Mouse (Mus musculus): ENCODE measurements at regions not wholly inside any gene's neighbourhood (a gene's known extent, or its start where the extent isn't known, plus 50 kb on each side); places are given as distances from the start of the nearest gene placed in this dataset.
A peak's percentile ranks its signal among the peaks of the same experiment; 100 is the strongest.

DNA sequence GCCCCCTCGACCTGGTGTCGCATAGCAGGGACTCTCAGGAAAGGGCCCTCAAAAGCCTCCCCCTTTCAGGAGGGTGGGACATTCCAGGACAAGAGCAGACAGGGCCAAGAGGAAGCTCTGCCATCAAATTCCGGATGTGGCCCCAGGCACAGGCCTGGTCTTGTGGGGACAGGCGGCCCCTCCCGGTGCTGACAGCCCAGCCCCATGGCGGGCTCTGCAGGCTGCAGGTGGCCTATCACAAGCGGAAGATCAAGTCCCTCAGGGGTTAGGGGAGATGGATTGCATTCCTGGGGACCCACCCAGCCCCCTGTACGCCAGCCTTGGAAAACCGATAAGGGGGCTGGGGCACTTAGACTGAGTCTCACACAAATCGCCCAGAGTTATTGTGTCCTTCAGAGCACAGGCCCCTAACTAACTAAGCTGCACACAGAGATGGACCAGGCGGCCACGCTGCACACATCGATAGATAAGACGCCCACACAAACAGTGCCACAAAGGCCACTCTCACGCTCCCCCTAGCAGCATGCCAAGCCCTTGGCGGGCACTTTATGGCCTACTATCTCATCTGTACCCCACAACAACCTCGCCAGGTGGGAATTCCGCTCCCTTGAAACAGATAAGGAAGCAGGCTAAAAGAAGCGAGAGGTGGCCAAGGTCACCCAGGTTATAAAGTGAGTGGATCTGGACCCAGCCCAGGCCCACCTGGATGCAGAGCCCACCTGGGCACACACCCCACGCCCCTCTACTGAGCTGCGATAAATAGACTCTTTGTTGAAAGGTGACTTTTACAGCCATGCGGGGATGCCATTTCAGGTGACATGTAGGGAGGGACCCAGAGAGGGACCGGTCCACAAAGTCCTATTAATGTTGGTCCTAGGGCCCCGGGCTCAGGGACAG lies 55.5 kb downstream of the Gm5294 start:
- DNase-seq (ENCODE audit: low spot score), result no peak

DNA sequence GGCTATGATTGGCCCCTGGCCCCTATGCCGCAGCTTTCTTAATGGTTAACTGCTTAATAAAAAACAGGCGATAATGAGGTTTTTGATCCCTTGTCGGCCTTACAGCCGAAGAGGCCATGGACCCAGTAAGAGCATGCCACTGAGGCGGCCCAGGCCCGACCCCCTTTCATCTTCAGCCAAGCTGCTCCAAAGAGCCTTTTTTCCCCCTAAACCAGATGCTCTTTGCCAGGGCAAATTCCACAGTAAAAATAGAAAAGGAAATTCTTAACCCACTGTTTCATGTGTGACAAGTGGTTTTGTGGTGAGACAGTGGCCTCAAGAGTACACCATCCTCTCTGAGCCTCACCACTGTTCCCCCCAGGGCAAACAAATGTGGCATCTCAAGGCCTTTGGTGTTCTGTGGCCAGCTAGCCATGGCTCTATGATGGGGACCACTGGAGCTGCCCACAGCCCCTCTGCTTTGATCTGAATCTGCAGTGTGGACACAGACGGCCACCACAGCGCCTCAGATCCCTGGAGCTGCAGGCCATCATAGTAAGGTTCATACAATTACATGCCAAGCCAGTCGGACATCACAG lies 61.9 kb downstream of the Gm5294 start:
- no peak for DNase-seq (ENCODE audit: low spot score)

DNA sequence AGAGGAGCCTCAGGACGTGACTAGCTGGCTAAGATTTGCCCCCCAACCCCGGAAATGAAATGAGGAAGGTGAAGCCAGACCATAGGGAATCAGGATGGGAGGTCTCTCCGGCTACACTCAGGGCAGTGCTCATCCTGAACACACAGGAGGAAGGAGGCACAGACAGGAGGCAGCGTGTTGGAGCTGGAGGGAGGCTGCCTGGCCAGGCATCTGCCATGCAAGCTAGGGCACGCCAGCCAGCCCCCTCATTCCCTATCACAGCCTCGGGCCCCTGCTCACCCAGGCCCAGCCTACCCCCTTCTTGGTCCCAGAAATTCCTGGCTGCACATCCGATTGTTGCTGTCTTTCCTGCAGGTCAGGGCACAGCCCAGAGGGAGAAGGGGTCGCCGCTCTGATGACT lies 63.7 kb downstream of the Gm5294 start:
- DNase-seq (ENCODE audit: low spot score), result no peak

DNA sequence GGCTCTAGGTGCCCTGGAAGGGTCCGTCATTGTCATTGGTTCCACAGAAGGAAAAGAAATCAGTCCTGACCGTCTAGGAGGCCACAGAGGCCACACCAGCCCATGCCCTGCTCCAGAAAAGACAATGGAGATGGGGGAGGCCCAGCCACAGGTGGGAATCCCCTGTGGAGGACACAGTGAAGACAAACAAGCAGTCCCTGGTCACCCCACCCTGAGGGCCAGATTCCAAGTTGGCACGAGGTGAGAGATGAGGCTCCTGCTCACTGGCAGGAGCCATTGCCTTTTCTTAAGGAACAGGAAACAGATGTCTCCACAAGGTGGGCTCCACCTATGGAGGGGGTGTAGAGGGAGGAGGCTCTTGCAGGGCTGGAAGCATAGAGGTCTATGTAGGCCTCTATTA lies 66.0 kb downstream of the Gm5294 start:
- no peak for DNase-seq (ENCODE audit: low spot score)

DNA sequence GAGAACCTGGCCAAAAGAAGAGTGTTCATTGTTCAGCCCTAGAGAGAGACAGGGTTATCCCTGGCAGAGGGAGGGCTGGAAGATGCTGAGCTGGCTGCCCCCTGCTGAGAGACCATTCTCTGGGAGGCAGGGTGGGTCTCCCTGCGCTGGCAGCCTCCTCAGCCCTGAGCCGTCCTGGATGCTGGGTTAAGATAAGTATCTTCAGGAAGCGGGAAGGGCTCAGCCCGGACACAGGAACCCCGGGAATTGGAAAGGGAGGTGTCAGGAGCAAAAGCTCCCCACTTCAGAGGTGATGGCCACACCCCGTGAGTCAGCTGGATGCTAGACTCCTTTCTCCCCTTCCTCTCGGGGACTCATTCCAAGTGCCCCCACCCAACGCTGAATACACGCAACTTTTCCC lies 68.9 kb downstream of the Gm5294 start:
- DNase-seq (ENCODE audit: low spot score), result no peak

DNA sequence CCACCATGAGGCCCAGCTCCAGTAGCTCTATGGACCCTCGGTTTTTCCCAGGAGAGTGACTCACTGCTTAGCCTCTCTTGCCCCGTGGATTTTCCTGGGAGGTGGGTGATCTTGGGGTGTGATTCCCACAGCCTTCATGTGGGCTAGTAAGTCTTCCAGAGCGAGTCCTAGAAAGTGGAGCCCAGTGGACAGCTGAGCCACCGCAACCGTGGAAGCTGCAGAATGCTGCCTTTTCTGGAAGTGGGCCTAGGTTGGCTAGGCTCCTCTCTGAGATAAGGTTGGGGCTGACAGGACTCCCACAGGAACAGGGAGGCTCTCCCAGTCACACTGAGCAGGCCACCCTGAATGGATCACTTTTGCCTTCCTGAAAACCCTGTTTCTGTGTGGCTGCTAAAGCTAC lies 69.9 kb downstream of the Gm5294 start:
- peak; percentile 24 for DNase-seq (ENCODE audit: low spot score)

DNA sequence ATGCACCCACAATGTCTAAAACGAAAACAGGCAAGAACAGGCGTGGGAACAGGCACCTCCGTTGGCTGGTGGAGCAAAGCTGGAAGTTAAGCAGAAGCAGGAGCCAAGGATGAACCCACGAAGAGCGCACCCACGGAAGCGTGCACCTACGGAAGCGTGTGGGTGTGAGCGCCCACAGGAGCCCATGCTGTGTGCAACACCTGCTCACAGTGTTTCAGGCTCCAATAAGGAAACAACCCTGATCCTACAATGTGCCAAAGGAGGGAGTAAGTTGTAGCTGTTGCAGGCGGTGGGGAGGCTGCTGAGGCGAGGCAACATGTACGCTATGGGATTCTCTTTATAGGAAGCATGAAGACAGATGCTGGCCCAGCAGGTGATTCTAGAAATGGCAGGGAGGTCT lies 74.6 kb downstream of the Gm5294 start:
- DNase-seq (ENCODE audit: low spot score), result no peak

DNA sequence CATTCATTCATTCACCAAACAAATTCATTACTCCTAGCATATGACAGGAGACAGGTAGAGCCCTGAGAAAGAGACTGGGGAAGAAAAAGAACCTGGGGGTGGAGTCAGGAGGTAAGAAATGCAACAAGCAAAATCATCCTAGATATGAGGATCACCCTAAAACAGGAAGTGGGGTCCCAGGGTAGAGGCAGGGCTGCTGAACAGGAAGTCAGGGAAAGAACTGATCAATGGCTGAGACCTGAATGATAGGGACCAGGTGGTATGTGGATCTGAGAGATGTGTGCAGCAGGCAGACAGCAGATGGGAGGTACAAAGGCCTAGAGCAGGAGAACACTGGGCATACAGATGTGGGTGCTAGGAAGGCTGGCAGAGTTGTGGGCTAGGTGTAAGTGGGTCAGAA lies 77.4 kb downstream of the Gm5294 start:
- no peak for DNase-seq (ENCODE audit: low spot score)

DNA sequence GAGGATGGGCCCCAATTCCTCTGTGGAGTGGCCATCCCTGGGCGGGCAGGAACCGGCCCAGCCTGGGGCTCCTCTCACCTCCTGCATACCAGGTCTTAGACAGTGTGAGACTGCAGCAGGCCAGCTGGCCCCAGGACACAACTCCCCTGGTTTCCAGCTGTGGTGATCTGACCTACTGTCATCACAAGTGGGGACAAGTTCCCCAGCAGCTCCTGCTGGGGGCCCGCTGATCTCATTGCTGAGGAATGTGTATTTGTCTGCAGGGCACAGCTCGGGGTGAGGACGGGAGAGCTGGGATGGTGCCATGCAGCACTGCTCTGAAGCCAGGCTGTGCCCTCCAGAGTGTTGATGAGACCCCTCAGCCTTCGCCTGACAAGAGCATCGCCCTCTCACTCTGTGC lies 78.6 kb downstream of the Gm5294 start:
- no peak for DNase-seq (ENCODE audit: low spot score)

DNA sequence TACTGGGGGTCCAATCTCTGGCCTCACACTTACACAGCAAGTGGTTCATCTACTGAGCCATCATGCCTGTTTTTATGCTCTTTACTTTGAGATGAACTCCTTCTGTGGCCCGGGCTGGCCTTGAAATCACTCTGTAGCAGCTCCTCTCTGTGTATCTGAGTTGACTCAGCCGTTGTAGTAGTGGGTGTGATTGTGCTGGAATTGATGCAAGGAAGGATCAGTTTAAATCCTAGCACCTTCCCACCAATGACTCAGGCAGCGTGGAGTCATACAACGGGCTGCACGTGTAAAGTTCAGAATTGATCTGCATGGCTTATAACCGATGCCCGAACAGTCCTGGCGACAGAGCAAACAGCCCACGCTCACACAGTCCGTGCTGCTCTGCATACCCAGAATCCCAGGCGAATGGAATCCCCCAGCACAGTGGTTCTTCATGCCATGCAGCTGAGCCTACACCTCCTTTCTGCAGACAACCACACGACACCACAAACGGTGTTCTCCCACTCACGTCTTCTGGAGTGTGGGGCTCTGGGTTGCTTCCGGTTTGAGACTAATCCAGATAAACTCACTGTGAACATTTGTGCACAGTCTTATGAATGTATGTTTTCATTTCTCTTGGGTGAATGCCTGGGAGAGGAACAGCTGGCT lies 81.2 kb downstream of the Gm5294 start:
- no peak for DNase-seq (ENCODE audit: low spot score)

DNA sequence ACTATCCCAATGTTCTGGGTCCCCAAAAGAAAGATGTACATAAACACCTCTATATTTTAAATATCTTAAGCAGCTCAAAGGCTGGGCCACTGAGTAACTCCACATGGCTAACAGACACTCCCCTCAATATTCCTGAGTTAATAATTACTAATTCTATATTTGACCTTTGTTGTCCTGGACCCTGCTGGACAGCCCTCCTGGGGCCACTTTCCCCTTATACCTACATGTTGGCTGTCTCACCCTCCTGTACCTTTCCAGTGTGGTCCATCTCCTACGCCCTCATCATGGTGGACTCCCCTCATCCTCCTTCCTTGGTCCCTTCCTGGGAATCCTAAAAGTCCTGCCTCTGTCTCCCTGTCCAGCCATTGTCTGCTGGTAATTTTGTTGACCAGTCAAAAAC lies 82.4 kb downstream of the Gm5294 start:
- no peak for DNase-seq (ENCODE audit: low spot score)

DNA sequence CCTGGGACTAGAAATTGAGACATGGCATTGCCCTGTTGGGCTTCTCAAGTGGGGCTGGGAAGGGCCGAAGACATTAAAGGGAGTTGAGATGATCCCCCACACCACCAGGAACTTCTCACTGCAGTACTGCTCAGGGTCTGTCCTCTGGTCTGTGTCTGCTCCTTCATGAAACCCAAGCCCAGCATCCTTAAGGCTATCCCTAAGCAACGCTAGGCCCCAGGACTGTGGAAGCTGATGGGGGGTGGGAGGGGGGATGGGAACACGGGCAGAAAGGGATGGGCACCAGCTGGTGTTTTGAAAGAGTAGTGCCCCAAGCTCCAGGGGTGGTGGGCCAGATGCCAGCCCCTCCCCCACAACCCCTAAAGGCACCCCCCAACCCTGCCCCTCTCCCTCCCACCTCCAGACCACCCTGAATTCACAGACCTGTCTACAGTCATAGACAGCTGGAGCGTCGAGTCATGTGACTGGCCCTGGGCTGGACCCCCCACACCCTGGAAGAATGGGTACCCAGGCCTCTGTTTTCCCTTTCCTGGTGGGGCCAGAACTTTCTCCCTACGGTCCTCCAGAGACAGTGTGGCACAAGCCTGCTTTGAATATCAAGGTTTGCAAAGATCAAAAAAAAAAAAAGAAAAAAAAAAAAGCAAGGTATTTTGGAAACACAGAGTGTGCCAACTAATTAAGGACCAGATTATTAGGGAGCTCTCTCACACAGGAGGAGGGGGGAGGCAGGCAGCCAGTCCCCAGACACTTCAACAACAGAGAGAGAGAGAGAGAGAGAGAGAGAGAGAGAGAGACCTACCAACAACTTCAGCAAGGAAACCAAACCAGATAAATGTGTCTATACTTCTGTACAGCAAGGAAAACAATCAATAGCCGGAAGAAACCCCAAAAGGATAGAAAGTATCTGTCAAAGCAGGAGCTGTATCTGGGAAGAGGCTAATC lies 85.1 kb downstream of the Pdgfa start:
- DNase-seq (ENCODE audit: low spot score), result no peak

DNA sequence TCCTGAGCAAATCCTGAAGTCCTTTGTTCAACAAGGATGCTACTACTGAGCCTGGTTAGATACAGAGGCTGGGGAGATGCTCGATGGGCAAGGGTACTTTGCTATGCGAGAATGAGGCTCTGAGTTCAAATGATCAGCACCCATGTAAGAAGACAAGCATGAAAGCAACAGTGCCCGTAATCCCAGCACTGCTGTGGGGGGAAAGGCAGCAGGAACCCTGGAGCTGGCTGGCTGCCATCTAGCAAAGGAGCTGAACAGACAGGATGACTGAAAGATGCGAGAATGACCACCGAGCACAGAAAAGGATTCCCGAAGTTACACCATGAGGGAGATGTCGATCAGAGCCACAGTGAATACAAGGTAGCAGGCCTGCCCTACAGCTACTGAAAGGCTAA lies 84.5 kb downstream of the Pdgfa start:
- no peak for DNase-seq (ENCODE audit: low spot score)

DNA sequence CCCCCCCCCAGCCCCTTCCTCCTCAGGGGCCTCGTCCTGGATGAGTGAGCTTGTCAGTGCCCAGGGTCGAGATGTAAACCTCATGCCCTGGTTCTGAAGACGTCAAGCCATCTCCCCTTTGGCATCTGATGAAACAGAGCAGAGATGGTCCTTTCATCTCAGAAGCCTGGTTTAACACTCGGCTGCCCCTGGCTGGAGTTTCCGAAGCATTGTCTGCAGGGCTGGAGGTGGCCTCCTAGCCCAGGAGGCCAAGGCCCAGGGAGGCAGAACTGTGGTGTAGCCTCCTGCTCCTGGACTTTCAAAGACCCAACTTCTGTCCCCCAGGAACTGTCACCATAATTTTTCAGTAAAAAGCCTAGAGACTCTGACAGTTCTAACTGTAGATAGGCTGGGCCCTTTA lies 82.1 kb downstream of the Pdgfa start:
- no peak for DNase-seq (ENCODE audit: low spot score)

DNA sequence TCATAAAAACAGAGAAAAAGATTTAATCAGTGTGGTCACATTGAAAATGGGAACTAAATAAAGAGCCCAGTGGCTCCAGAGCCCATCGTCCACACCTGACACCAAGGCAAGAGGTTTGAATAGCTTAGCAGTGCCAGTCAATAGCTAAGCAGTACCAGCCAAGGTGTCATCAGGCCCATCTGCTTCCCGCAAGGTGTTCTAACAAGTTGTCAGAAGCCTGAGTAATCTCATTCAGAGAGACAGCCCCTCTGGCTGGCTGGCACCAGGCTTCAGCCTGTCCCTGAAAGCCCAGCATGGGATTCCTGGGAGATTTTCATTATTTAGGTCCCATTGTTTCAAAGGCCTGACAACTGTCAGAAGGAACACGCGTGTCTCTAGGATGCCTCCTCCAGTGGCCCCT lies 81.7 kb downstream of the Pdgfa start:
- no peak for DNase-seq (ENCODE audit: low spot score)

DNA sequence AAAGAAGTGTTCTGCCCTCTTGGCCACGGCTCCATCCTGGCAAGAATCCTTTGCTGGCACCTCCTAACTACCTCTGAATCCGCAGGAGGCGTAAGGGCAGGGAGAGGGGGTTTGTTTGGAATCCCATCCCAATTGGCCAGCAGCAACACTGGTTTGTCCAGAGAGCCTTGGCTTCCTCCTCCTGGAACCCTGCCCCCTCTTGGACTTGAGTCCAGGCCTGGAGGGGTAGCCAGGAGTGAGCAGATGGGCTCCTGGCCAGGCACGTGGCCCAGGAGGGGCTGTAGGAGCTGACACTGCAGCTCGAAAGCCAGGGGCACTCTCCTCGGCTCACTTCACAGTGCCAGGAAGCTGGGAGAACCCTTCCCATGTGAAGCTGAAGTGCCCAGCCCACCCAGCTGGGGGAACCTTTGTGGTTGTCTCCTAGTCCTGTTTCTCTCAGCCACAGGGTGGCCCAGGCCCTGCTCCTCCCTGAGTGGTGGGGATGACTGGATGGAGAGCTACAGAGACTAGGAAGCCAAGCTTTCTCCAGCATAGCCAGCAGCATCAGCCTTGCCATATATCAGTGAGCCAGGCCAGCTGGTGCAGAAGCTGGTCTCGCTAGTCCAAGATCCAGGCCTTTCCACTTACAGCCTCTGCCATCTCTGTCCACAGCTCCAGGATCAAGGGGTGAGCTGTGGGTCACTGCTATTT lies 76.9 kb downstream of the Pdgfa start:
- peak; percentile 75 for DNase-seq (ENCODE audit: low spot score)

DNA sequence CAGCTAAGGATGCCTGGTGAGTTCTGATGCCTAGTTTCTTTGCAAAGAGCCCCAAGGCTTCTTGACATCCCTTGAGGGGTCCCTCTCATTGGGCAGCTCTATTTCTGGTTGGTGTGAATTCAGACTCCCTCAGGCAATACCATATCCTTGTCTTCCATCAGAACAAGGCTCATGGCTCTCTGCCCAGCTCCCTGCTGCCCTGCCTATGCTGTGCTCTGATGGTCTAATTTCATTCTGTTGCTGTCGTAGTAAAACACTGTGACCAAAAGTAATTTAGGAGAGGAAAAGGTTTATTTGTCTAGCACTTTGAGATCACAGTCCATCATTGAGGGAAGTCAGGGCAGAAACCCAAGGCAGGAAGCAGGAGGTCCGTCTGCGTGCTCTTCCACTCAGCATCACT lies 75.1 kb downstream of the Pdgfa start:
- no peak for DNase-seq (ENCODE audit: low spot score)
